Mouse (Mus musculus) layer of hippocampus, adult 8-10 months (tissue): ENCODE measurements around the gene Shisa6. TPM values are rescaled to one million over a fixed set of nuclear protein-coding genes. Genes with fewer than 3 reads are reported as not detected.
"Not testable (repeated sequence)": the region's sequence is repeated elsewhere in the genome, so short reads cannot be mapped to it uniquely, and the experiment has no call there.

Experiments used
- DNase-seq, 2 experiments: peaks; one replicate each; pipeline ENCODE4 v3.0.0; 2022; ENCODE audit warnings: low spot score in 2 of 2
- total RNA-seq, 4 experiments: library from RNA; stranded (reverse); gene quantifications; 2 replicates each; pipeline ENCODE4 v1.2.4; 2022

Gene Shisa6
- total RNA-seq, 4 experiments from 2014 or later, result 116 to 155 (median 140) TPM

- DNase-seq, result peak; percentile 23 to 28
These were observed 43.3 kb downstream of the Shisa6 start for GRCm38 (mm10) chr11:66482501-66482900.

DNA sequence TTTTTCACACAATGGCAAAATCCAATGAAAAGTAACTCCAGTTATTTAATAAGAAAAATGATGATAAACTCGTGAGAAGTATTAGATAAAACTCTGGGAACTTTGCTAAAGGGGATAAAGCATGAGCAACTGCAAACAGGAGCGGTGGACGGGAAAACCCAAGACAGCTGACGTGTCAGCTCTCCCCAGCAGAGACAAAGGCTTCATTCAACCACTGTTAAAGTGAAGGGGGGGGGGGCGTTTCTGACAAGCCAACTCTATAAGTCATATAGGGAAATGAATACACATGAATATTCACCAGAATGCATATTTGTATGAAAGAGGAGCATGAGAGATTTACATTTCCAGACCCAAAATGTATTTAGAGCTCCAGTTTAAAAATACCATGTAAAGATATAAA is 83.1 kb downstream of the Shisa6 start:
- DNase-seq, result no peak

GRCm38 (mm10) chr11:66426129-66426528 is 99.6 kb downstream of the Shisa6 start:
- peak in 1 of 2 experiments; percentile 20 for DNase-seq

GRCm38 (mm10) chr11:66418216-66418615 is 107.5 kb downstream of the Shisa6 start:
- peak in 1 of 2 experiments; percentile 11 for DNase-seq

- not testable (repeated sequence) for DNase-seq
These were observed 117.0 kb downstream of the Shisa6 start for GRCm38 (mm10) chr11:66408721-66409120.

DNA sequence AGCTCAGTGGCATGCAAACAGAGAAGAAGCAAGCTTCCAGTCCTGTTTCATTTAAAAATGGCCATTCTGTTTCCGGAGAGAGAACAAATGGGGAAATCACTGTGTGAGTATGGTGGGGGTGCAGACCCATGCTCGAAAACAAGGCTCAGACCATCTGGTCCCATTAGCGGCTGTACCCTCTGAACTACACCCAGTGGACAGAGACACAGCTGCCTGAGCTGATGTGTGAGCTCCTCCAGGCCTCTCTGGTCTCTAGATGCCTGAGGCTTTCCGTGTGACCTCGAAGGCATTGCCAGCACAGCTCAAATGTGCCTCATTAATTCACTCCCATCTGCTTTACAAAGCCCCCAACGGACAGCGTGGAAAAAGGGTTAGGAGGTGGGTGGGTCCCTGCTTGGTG is 125.7 kb downstream of the Shisa6 start:
- no peak for DNase-seq

DNA sequence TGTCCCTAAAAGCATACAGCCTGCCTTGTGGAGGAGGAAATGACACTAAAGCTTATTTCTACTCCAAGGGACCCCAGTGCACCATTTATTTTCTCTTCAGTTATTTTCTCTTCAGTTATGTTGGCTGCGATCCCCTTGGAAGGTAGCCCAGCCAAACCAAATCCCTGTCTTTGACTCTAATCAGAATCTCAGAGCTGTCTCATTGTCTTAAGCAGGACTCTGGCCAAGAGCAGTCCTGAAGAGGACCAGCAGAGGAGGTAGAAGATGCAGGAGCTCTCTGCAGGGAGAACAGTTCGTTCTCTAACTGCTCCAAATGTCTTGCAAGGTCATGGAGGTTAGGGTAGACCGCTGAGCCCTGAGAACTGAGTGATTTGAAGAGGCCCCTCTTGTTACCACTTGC is 138.2 kb downstream of the Shisa6 start:
- DNase-seq, result no peak

- no peak for DNase-seq
These were observed 154.0 kb downstream of the Shisa6 start for GRCm38 (mm10) chr11:66371796-66372195.

- DNase-seq, result no peak
These were observed 156.0 kb downstream of the Shisa6 start for GRCm38 (mm10) chr11:66369764-66370163.

- no peak for DNase-seq
These were observed 158.7 kb downstream of the Shisa6 start for GRCm38 (mm10) chr11:66366809-66367685.

DNA sequence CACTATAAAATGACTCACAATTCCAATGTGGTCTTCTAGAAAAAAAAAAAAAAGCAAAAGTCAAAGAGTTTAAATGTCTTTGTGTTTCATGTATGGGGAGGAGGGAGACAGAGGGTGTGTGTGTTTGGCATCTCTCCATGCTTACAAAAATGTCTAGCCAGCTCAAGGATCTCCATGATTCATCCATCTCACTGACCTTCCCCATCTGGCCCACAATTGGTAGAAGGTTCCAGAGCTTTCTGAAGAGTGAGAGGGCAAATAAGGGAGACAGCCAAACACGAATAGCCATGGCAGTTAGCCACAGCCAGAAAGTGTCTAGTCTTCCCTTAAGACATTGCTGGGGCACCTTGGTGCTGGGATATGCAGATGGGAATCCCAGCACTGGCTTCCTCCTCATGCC is 166.0 kb downstream of the Shisa6 start:
- no peak for DNase-seq

GRCm38 (mm10) chr11:66344822-66345221 is 180.9 kb downstream of the Shisa6 start:
- DNase-seq, result no peak

GRCm38 (mm10) chr11:66336313-66336712 is 189.5 kb downstream of the Shisa6 start:
- no peak for DNase-seq

DNA sequence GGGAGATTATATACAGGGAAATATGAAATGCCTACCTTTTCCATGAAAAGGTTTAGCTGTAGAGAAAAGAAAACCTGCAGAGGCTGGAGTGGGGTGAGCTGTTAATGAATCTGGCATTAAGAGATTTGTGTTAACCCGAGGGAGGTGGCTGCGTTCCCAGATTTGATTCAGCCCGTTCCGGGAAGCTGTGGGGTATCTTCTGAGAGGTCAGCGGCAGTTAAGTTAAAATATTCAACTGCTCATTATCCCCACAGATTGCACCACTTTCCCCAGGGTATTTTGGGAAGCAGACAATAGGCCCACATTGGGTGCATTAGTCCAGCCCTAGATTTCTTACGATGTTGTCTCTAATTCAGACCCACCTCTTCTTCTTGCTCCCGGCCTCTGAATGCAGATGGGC is 213.0 kb downstream of the Shisa6 start:
- peak; percentile 27 to 43 for DNase-seq

- DNase-seq, result no peak
These were observed 221.4 kb downstream of the Shisa6 start for GRCm38 (mm10) chr11:66304396-66304795.

- no peak for DNase-seq
These were observed 251.1 kb downstream of the Shisa6 start for GRCm38 (mm10) chr11:66274707-66275081.

DNA sequence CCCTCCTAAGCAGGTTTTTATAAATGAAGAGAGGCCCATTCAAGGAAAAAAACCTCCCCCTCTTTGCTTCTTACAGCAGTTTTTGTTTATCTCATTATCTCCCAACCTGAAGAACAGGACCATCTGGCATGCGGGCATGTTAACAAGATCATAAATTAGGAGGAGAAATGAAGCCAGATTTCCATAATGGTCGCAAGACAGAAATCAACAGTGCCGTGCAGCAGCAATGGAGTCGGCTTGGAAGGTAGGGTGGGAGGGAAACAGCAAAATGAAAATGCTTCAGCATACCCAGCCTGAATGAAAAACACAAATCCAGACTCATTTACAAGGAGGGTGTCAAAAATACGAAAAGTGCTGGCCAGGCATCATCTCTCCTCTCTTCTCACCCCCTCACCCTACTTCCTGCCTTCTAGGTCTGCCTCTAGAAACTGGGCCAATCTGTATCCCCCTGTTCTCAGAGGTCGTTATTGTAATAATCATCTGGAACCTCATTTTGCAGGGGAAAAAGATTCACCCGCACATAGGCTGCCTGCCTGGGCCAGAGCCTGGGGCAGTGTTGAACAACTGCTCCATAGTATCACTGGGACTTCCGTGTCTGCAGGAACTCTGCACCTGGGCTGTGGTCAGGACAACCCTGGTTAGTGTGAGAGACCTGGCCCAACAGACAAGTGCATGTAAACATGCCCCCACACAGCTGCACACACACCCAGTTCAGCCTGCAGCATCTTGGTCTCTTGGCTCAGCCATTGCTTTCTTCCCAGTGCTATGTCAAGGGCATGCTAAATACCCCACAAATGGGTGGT is 251.7 kb downstream of the Shisa6 start:
- peak; percentile 26 to 47 for DNase-seq

- DNase-seq, result no peak
These were observed 258.7 kb downstream of the Shisa6 start for GRCm38 (mm10) chr11:66267029-66267428.

GRCm38 (mm10) chr11:66265336-66265990 is 260.3 kb downstream of the Shisa6 start:
- no peak for DNase-seq

GRCm38 (mm10) chr11:66260205-66260604 is 265.6 kb downstream of the Shisa6 start:
- DNase-seq, result no peak

DNA sequence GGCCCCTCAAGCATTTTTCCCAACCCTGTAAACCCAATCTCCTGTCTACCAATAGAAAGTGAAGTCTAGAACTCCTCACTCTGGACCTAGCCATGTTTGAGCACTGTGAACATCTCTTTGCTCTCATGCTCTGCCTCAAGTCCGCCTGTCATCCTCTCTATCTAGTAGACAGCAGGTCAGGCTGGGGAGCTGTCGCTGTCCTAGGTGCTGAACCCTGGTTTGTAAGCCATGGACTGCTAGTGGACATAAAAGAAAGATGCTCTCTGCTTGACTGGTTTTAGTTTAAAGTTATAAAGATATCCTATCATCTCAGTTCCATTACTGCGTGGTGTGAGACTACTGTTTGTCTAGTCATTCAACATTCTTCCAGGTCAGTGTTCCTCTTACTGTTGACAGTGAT is 266.9 kb downstream of the Shisa6 start:
- DNase-seq, result no peak

GRCm38 (mm10) chr11:66247115-66247514 is 278.6 kb downstream of the Shisa6 start:
- peak; percentile 22 to 29 for DNase-seq
